ENCODE assay signal across 10 mouse cellular contexts in the genomic region with DNA sequence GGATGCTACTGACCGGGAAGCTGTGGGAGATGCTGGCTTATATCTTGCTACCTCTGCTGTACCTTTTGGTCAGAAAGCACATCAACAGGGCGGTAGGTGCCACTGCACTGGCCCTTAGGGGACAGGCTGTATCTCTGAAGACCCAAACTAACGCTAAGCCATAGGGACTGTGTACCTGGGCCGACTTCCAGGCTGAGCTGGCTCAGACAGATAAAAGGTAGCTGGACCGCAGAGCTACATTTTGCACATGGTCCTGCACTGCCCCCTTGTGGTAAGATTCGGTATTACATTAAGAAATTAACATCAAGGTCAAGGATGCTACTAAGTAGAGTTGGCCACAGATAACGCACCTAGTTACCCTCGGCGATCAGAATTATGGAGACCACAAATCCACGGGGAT. TPM values are rescaled to one million over a fixed set of nuclear protein-coding genes. Genes with fewer than 3 reads are reported as not detected.
DNase-seq lines count a peak whose midpoint lies in the region; ATAC-seq lines count a peak whose summit lies in the region.
"Had no signal": no experiment of that assay in that cellular context is flagged by ENCODE, and none has a peak within 500 bp of the region (broad histone marks: within the 10 kb centered on the region; RNA-seq: fewer than 3 reads in every experiment).

No protein-coding gene starts in this region.

- peaks cover 20% of the 10 kb centered on the region for H3K27me3 ChIP-seq in liver, embryonic 11.5 days (replicated peaks; ENCODE audit: control insufficient read depth, insufficient read depth, low read length)
- peaks cover 59% of the 10 kb centered on the region for H3K27me3 ChIP-seq in liver, embryonic 12.5 days (replicated peaks)
- H3K27me3 ChIP-seq in forebrain, embryonic 11.5 days (ENCODE audit: control insufficient read depth, insufficient read depth, low read length), result peaks cover 2% of the 10 kb centered on the region; the same call in 1 of the 2 replicates
- H3K27me3 ChIP-seq in midbrain, embryonic 10.5 days (ENCODE audit: low read depth, poor library complexity, severe bottlenecking), result peaks cover 78% of the 10 kb centered on the region
- H3K27me3 ChIP-seq: neural tube, embryonic 12.5 days had no signal

- H3K4me1 ChIP-seq in liver, embryonic 11.5 days (replicated peaks; ENCODE audit: control insufficient read depth, insufficient read depth, low read length), result no peaks in the 10 kb centered on the region
- H3K4me1 ChIP-seq in liver, embryonic 12.5 days, result peaks cover 2% of the 10 kb centered on the region; the same call in 1 of the 2 replicates
- peaks cover 7% of the 10 kb centered on the region; the same call in 1 of the 2 replicates for H3K4me1 ChIP-seq in forebrain, embryonic 11.5 days (replicated peaks; ENCODE audit: control insufficient read depth, insufficient read depth, low read length)
- peaks cover 19% of the 10 kb centered on the region for H3K4me1 ChIP-seq in midbrain, embryonic 10.5 days

- H3K4me2 ChIP-seq in liver, embryonic 11.5 days, result no peak overlapping the region
- no peak overlapping the region for H3K4me2 ChIP-seq in liver, embryonic 12.5 days
- H3K4me2 ChIP-seq in forebrain, embryonic 11.5 days (ENCODE audit: low read depth, low read length, severe bottlenecking), result no peak overlapping the region
- H3K4me2 ChIP-seq: embryonic facial prominence, embryonic 13.5 days; neural tube, embryonic 12.5 days had no signal

- peak; percentile 49; the same call in 1 of the 2 replicates for ATAC-seq in liver, embryonic 11.5 days (replicated peaks; ENCODE audit: low FRiP score)
- ATAC-seq in liver, embryonic 12.5 days, result no peak
- 0 out of 2 replicates have a peak, but pooled peaks have one; percentile 46 for ATAC-seq in forebrain, embryonic 11.5 days (replicated peaks; ENCODE audit: low FRiP score)
- ATAC-seq in hematopoietic stem cell, adult 5-6 weeks (replicated peaks in 1 of 2; ENCODE audit: insufficient read depth in 1 of 2, low FRiP score in 2 of 2, low TSS enrichment in 1 of 2, low read depth in 1 of 2, poor library complexity in 2 of 2, severe bottlenecking in 2 of 2), result peak; percentile 50 to 64; a peak in 3 of 4 replicates

- no peaks in the 10 kb centered on the region for H3K36me3 ChIP-seq in liver, embryonic 11.5 days (ENCODE audit: control insufficient read depth, insufficient read depth, low read length)
- no peaks in the 10 kb centered on the region for H3K36me3 ChIP-seq in liver, embryonic 12.5 days
- H3K36me3 ChIP-seq in forebrain, embryonic 11.5 days (ENCODE audit: control insufficient read depth, insufficient read depth, low read length), result no peaks in the 10 kb centered on the region
- no peaks in the 10 kb centered on the region for H3K36me3 ChIP-seq in midbrain, embryonic 10.5 days
- H3K36me3 ChIP-seq: neural tube, embryonic 12.5 days had no signal

- H3K9ac ChIP-seq in liver, embryonic 11.5 days (ENCODE audit: low read depth, low read length), result no peak overlapping the region
- H3K9ac ChIP-seq in liver, embryonic 12.5 days, result no peak overlapping the region
- H3K9ac ChIP-seq in forebrain, embryonic 11.5 days (ENCODE audit: low read length), result no peak overlapping the region
- H3K9ac ChIP-seq: embryonic facial prominence, embryonic 13.5 days; neural tube, embryonic 12.5 days had no signal

- 15% methylated on average over 10 of the region's 10 CpGs for WGBS in liver, embryonic 11.5 days
- WGBS in liver, embryonic 12.5 days (ENCODE audit: insufficient replicate concordance), result 16% methylated on average over 10 of the region's 10 CpGs
- 19% methylated on average over 10 of the region's 10 CpGs for WGBS in forebrain, embryonic 11.5 days
- 21% methylated on average over 10 of the region's 10 CpGs for WGBS in midbrain, embryonic 10.5 days

- H3K9me3 ChIP-seq in liver, embryonic 11.5 days (ENCODE audit: control insufficient read depth, low read length), result no peaks in the 10 kb centered on the region
- H3K9me3 ChIP-seq in liver, embryonic 12.5 days (replicated peaks), result no peaks in the 10 kb centered on the region
- no peaks in the 10 kb centered on the region for H3K9me3 ChIP-seq in forebrain, embryonic 11.5 days (ENCODE audit: control insufficient read depth, low read length)
- H3K9me3 ChIP-seq in midbrain, embryonic 10.5 days (replicated peaks), result no peaks in the 10 kb centered on the region
- H3K9me3 ChIP-seq: embryonic facial prominence, embryonic 13.5 days; neural tube, embryonic 12.5 days had no signal

- DNase-seq in liver, embryonic 11.5 days (ENCODE audit: low spot score), result no peak
- DNase-seq in c-Kit-negative CD71-positive TER-119-positive erythroid progenitor cells, embryonic 14.5 days (ENCODE audit: low read depth, low spot score), result peak; percentile 42
- peak; percentile 66 for DNase-seq in forebrain, embryonic 11.5 days (ENCODE audit: low spot score)
- DNase-seq in left cerebral cortex, adult 11 months (ENCODE audit: low spot score), result peak; percentile 64
- DNase-seq in midbrain, embryonic 10.5 days (ENCODE audit: low spot score), result peak; percentile 37
- DNase-seq in spleen, postnatal 36 days (ENCODE audit: low spot score in 2 of 2), result peak; percentile 52 to 68

- H3K27ac ChIP-seq in liver, embryonic 11.5 days (ENCODE audit: low read depth, low read length), result no peak overlapping the region
- no peak overlapping the region for H3K27ac ChIP-seq in liver, embryonic 12.5 days
- H3K27ac ChIP-seq in forebrain, embryonic 11.5 days (ENCODE audit: low read depth, low read length), result no peak overlapping the region
- no peak overlapping the region for H3K27ac ChIP-seq in midbrain, embryonic 10.5 days (replicated peaks)
- H3K27ac ChIP-seq: embryonic facial prominence, embryonic 13.5 days; neural tube, embryonic 12.5 days had no signal

- no peak overlapping the region for H3K4me3 ChIP-seq in liver, embryonic 11.5 days (ENCODE audit: low read depth, low read length)
- H3K4me3 ChIP-seq in liver, embryonic 12.5 days, result no peak overlapping the region
- H3K4me3 ChIP-seq in forebrain, embryonic 11.5 days (ENCODE audit: low read depth, low read length), result no peak overlapping the region
- H3K4me3 ChIP-seq in midbrain, embryonic 10.5 days, result no peak overlapping the region
- H3K4me3 ChIP-seq: embryonic facial prominence, embryonic 13.5 days; neural tube, embryonic 12.5 days had no signal

RNA-seq across cellular contexts. Expression of a gene that starts 11.7 kb away (rescaled TPM):
- 0.29 and 0.31 TPM in 2 replicates for polyA plus RNA-seq in liver, embryonic 11.5 days (2014; fragmentation: Nextera tagmentation; extraction: Ambion mirVana)
- 0.18 and 0.37 TPM in 2 replicates for polyA plus RNA-seq in liver, embryonic 12.5 days (2016; fragmentation: Nextera tagmentation; extraction: Ambion mirVana)
- polyA plus RNA-seq in forebrain, embryonic 11.5 days (2014; fragmentation: Nextera tagmentation; extraction: Ambion mirVana), result 0.21 and 0.24 TPM in 2 replicates
- 4.0 and 5.7 TPM in 2 replicates for total RNA-seq in hematopoietic stem cell, adult 5-6 weeks (2017)
- polyA plus RNA-seq in midbrain, embryonic 10.5 days (2016; fragmentation: Nextera tagmentation; extraction: Ambion mirVana), result 0.60 and 0.62 TPM in 2 replicates

RNA-seq across cellular contexts. Expression of a gene that starts 20.2 kb away (rescaled TPM):
- polyA plus RNA-seq in liver, embryonic 11.5 days (2014; fragmentation: Nextera tagmentation; extraction: Ambion mirVana), result 0.14 and 0.48 TPM in 2 replicates
- polyA plus RNA-seq in liver, embryonic 12.5 days (2016; fragmentation: Nextera tagmentation; extraction: Ambion mirVana), result 0.22 and 0.30 TPM in 2 replicates
- 1.1 and 1.8 TPM in 2 replicates for polyA plus RNA-seq in forebrain, embryonic 11.5 days (2014; fragmentation: Nextera tagmentation; extraction: Ambion mirVana)
- not detected in 2 replicates for total RNA-seq in hematopoietic stem cell, adult 5-6 weeks (2017)
- polyA plus RNA-seq in midbrain, embryonic 10.5 days (2016; fragmentation: Nextera tagmentation; extraction: Ambion mirVana), result 1.3 and 1.8 TPM in 2 replicates

RNA-seq across cellular contexts. Expression of a gene that starts 49.9 kb away (rescaled TPM):
- not detected in 2 replicates for polyA plus RNA-seq in liver, embryonic 11.5 days (2014; fragmentation: Nextera tagmentation; extraction: Ambion mirVana)
- not detected in 2 replicates for polyA plus RNA-seq in liver, embryonic 12.5 days (2016; fragmentation: Nextera tagmentation; extraction: Ambion mirVana)
- not detected in 2 replicates for polyA plus RNA-seq in forebrain, embryonic 11.5 days (2014; fragmentation: Nextera tagmentation; extraction: Ambion mirVana)
- total RNA-seq in hematopoietic stem cell, adult 5-6 weeks (2017), result not detected in 2 replicates
- polyA plus RNA-seq in midbrain, embryonic 10.5 days (2016; fragmentation: Nextera tagmentation; extraction: Ambion mirVana), result not detected in 2 replicates
- polyA plus RNA-seq: embryonic facial prominence, embryonic 13.5 days; neural tube, embryonic 12.5 days had no signal
